Mouse (Mus musculus): ENCODE data around the gene Nbdy. TPM values are rescaled to one million over a fixed set of nuclear protein-coding genes. Genes with fewer than 3 reads are reported as not detected.

Gene Nbdy
- total and polyA plus RNA-seq, 3 experiments: 35.4 to 75.7 TPM; not detected in 1

- peak; percentile 66 for DNase-seq (ENCODE audit: low read depth, low spot score)
- H3K4me1 ChIP-seq (ENCODE audit: control insufficient read depth in 1 of 2, insufficient read depth in 2 of 2, low read length in 2 of 2): peaks cover 2 to 14% of the 10 kb centered on the region in 2 experiments; a peak in 3 of 4 replicates
- H3K27ac ChIP-seq (ENCODE audit: control insufficient read depth, low read depth, low read length): no peak overlapping the region
- no peaks in the 10 kb centered on the region for H3K27me3 ChIP-seq (ENCODE audit: control insufficient read depth in 1 of 2, insufficient read depth in 2 of 2, low read length in 2 of 2)
- peaks cover 9 to 17% of the 10 kb centered on the region in 2 experiments for H3K36me3 ChIP-seq (ENCODE audit: control insufficient read depth in 1 of 2, insufficient read depth in 2 of 2, low read length in 2 of 2)
- peak overlapping the region; percentile 98 for H3K9ac ChIP-seq (ENCODE audit: control insufficient read depth, low read depth, low read length, poor library complexity, severe bottlenecking)
- peaks cover 25% of the 10 kb centered on the region for H3K79me2 ChIP-seq (ENCODE audit: control insufficient read depth, insufficient read depth, low read length, poor library complexity)
- TF ChIP-seq CHD1 (IDR thresholded peaks at IDR 0.05; ENCODE audit: low read depth, low read length) (no peak), TBP (IDR thresholded peaks at IDR 0.05; ENCODE audit: low read depth, low read length) (no peak), SIN3A (IDR thresholded peaks at IDR 0.05; ENCODE audit: low read length) (no peak), TCF12 (IDR thresholded peaks at IDR 0.05; ENCODE audit: low read depth, low read length) (no peak), ZC3H11A (IDR thresholded peaks at IDR 0.05; ENCODE audit: low read depth, low read length) (no peak), MAZ (IDR thresholded peaks at IDR 0.05; ENCODE audit: low read depth, low read length) (no peak), E2F4 (IDR thresholded peaks at IDR 0.05; ENCODE audit: borderline replicate concordance, low read depth, low read length) (no peak), ETS1 (IDR thresholded peaks at IDR 0.05; ENCODE audit: low read depth, low read length) (no peak), MYC (IDR thresholded peaks at IDR 0.05; ENCODE audit: low read depth, low read length) (no peak), RAD21 (IDR thresholded peaks at IDR 0.05; ENCODE audit: low read depth, low read length) (no peak), UBTF (IDR thresholded peaks at IDR 0.05; ENCODE audit: borderline replicate concordance, insufficient read depth, low read depth, low read length) (no peak), NELFE (IDR thresholded peaks at IDR 0.05; ENCODE audit: low read depth, low read length) (no peak), POLR2AphosphoS2 (IDR thresholded peaks at IDR 0.05; ENCODE audit: low read length) (no peak), JUND (IDR thresholded peaks at IDR 0.05; ENCODE audit: low read depth, low read length) (no peak), ZNF384 (IDR thresholded peaks at IDR 0.05; ENCODE audit: low read depth, low read length) (no peak), RCOR1 (IDR thresholded peaks at IDR 0.05; ENCODE audit: low read depth, low read length) (no peak), MYB (IDR thresholded peaks at IDR 0.05; ENCODE audit: low read depth, low read length) (no peak), ELF1 (IDR thresholded peaks at IDR 0.05; ENCODE audit: low read depth, low read length) (no peak), POLR2AphosphoS5 (IDR thresholded peaks at IDR 0.05; ENCODE audit: borderline replicate concordance, low read depth, low read length) (no peak), CHD2 (IDR thresholded peaks at IDR 0.05; ENCODE audit: low read length) (no peak)
- H3K4me3 ChIP-seq (ENCODE audit: control insufficient read depth in 1 of 2, insufficient read depth in 1 of 2, low read depth in 2 of 2, low read length in 2 of 2): peak overlapping the region; percentile 86 to 99
- no peaks in the 10 kb centered on the region for H3K9me3 ChIP-seq (replicated peaks; ENCODE audit: insufficient read depth, low read length)
Measured at GRCm38 (mm10) chrX:153724400-153724799, 1.0 kb downstream of the Nbdy start.

- H3K27ac ChIP-seq (ENCODE audit: control insufficient read depth, low read depth, low read length): no peak overlapping the region
- H3K9me3 ChIP-seq (replicated peaks; ENCODE audit: insufficient read depth, low read length): no peaks in the 10 kb centered on the region
- H3K4me3 ChIP-seq (ENCODE audit: control insufficient read depth in 1 of 2, insufficient read depth in 1 of 2, low read depth in 2 of 2, low read length in 2 of 2): no peak overlapping the region
- DNase-seq (ENCODE audit: low read depth, low spot score): peak; percentile 30
- peaks cover 0 to 7% of the 10 kb centered on the region in 2 experiments; a peak in 1 of 4 replicates for H3K36me3 ChIP-seq (ENCODE audit: control insufficient read depth in 1 of 2, insufficient read depth in 2 of 2, low read length in 2 of 2)
- no peaks in the 10 kb centered on the region for H3K79me2 ChIP-seq (ENCODE audit: control insufficient read depth, insufficient read depth, low read length, poor library complexity)
- no peaks in the 10 kb centered on the region for H3K4me1 ChIP-seq (ENCODE audit: control insufficient read depth in 1 of 2, insufficient read depth in 2 of 2, low read length in 2 of 2)
- TF ChIP-seq MYC (IDR thresholded peaks at IDR 0.05; ENCODE audit: low read depth, low read length) (no peak), ELF1 (IDR thresholded peaks at IDR 0.05; ENCODE audit: low read depth, low read length) (no peak), BHLHE40 (IDR thresholded peaks at IDR 0.05; ENCODE audit: borderline replicate concordance, low read depth, low read length) (no peak), CTCF (IDR thresholded peaks at IDR 0.05 in 2 of 3, conservative IDR thresholded peaks at IDR 0.05 in 1 of 3; ENCODE audit: control insufficient read depth in 1 of 3, insufficient read depth in 1 of 3, low read depth in 2 of 3, low read length in 3 of 3, poor library complexity in 1 of 3, severe bottlenecking in 1 of 3) (no peak), USF2 (IDR thresholded peaks at IDR 0.05; ENCODE audit: borderline replicate concordance in 1 of 2, insufficient read depth in 1 of 2, low read depth in 1 of 2, low read length in 2 of 2) (no peak), MEF2A (IDR thresholded peaks at IDR 0.05; ENCODE audit: extremely low read depth, insufficient replicate concordance, low read depth, low read length, poor library complexity, severe bottlenecking) (no peak), POLR2A (IDR thresholded peaks at IDR 0.05; ENCODE audit: control insufficient read depth in 1 of 2, insufficient read depth in 1 of 2, low read depth in 1 of 2, low read length in 2 of 2, poor library complexity in 1 of 2) (no peak), E2F4 (IDR thresholded peaks at IDR 0.05; ENCODE audit: borderline replicate concordance, low read depth, low read length) (no peak), KAT2A (conservative IDR thresholded peaks at IDR 0.05; ENCODE audit: low read depth, low read length) (no peak), EP300 (IDR thresholded peaks at IDR 0.05; ENCODE audit: low read depth in 1 of 2, low read length in 2 of 2) (no peak), MXI1 (IDR thresholded peaks at IDR 0.05; ENCODE audit: low read depth, low read length) (no peak), GABPA (IDR thresholded peaks at IDR 0.05; ENCODE audit: low read depth, low read length) (no peak), SMC3 (IDR thresholded peaks at IDR 0.05; ENCODE audit: low read depth, low read length) (no peak), CHD1 (IDR thresholded peaks at IDR 0.05; ENCODE audit: low read depth, low read length) (no peak), RCOR1 (IDR thresholded peaks at IDR 0.05; ENCODE audit: low read depth, low read length) (no peak), ZMIZ1 (IDR thresholded peaks at IDR 0.05; ENCODE audit: low read depth, low read length) (no peak), NELFE (IDR thresholded peaks at IDR 0.05; ENCODE audit: low read depth, low read length) (no peak)
- H3K27me3 ChIP-seq (ENCODE audit: control insufficient read depth in 1 of 2, insufficient read depth in 2 of 2, low read length in 2 of 2): no peaks in the 10 kb centered on the region
- no peak overlapping the region for H3K9ac ChIP-seq (ENCODE audit: control insufficient read depth, low read depth, low read length, poor library complexity, severe bottlenecking)
Measured at GRCm38 (mm10) chrX:153735697-153736096, 12.3 kb downstream of the Nbdy start.

Measured in MEL (cell line).